Mouse (Mus musculus) lung, embryonic 15.5 days (tissue): ENCODE data around the gene BC049352. TPM values are rescaled to one million over a fixed set of nuclear protein-coding genes. Genes with fewer than 3 reads are reported as not detected.

Experiments
- ATAC-seq: fragments of 200-750 bp; cut with Nextera tagmentation; 2 replicates; pipeline ENCODE4 v1.8.0; 2017; ENCODE audit warnings: moderate number of reproducible peaks, borderline replicate concordance; ENCODE audit not compliant: low FRiP score, low TSS enrichment; ENCODE audit errors: extremely low read depth
- H3K27ac ChIP-seq: fragments of 300-500 bp; sonication (generic); 2 replicates; pipeline ENCODE4 v1.5.1; 2015; ENCODE audit warnings: moderate library complexity, mild to moderate bottlenecking, inconsistent platforms
- H3K27me3 ChIP-seq: fragments of 300-500 bp; sonication (generic); 2 replicates; pipeline ENCODE4 v1.6.1; 2015; ENCODE audit warnings: inconsistent platforms
- H3K36me3 ChIP-seq: fragments of 300-500 bp; sonication (generic); 2 replicates; pipeline ENCODE4 v1.6.1; 2015; ENCODE audit warnings: inconsistent platforms
- H3K4me1 ChIP-seq: fragments of 300-500 bp; sonication (generic); 2 replicates; pipeline ENCODE4 v1.6.1; 2015; ENCODE audit warnings: inconsistent platforms
- H3K4me2 ChIP-seq: fragments of 300-500 bp; sonication (generic); 2 replicates; pipeline ENCODE4 v1.6.1; 2015; ENCODE audit warnings: inconsistent platforms, mild to moderate bottlenecking, moderate library complexity
- H3K4me3 ChIP-seq: fragments of 300-500 bp; sonication (generic); 2 replicates; pipeline ENCODE4 v1.5.1; 2015; ENCODE audit warnings: mild to moderate bottlenecking, inconsistent platforms
- H3K9ac ChIP-seq: fragments of 300-500 bp; sonication (generic); 2 replicates; pipeline ENCODE4 v1.6.1; 2015; ENCODE audit warnings: inconsistent platforms
- H3K9me3 ChIP-seq: fragments of 300-500 bp; sonication (generic); 2 replicates; pipeline ENCODE4 v1.6.1; 2016; ENCODE audit warnings: inconsistent platforms
- WGBS: fragments of 180-500 bp; shearing (Covaris S2); methylation state at CpG from one replicate; pipeline ENCODE4 v1.1.7; 2015; 5-methylcytosine and 5-hydroxymethylcytosine counted together
- polyA plus RNA-seq: library from polyadenylated mRNA; unstranded; fragments of >200 nt; fragmentation: Nextera tagmentation; extraction: Ambion mirVana; gene quantifications from 2 replicates; pipeline ENCODE4 v1.2.1, GENCODE M21; 2015

The BC049352 gene
- 0.18 TPM in 1 of 2 replicates, not detected in the other for polyA plus RNA-seq

- Histone ChIP-seq H3K36me3 (no peaks in the 10 kb centered on the region), H3K9me3 (no peaks in the 10 kb centered on the region), H3K4me3 (no peak within 1 kb of the TSS), H3K27me3 (no peaks in the 10 kb centered on the region), H3K4me2 (no peak within 1 kb of the TSS), H3K27ac (no peak within 1 kb of the TSS), H3K9ac (no peak within 1 kb of the TSS), H3K4me1 (no peaks in the 10 kb centered on the region)
- ATAC-seq, result no peak
- WGBS, result 7% methylated on average over 2 of the region's 2 CpGs
Observed at GRCm38 (mm10) chr9:45181770-45182169, at the start of gene BC049352. BC049352 (plus strand) TSS chr9:45182007.

GRCm38 (mm10) chr9:45133484-45134310, 48.1 kb upstream of the BC049352 start:
- Histone ChIP-seq H3K4me2 (no peak overlapping the region), H3K36me3 (no peaks in the 10 kb centered on the region), H3K27ac (no peak overlapping the region), H3K27me3 (peaks cover 47% of the 10 kb centered on the region), H3K9ac (no peak overlapping the region), H3K4me1 (peaks cover 10% of the 10 kb centered on the region), H3K4me3 (no peak overlapping the region), H3K9me3 (no peaks in the 10 kb centered on the region)
- 14% methylated on average over 5 of the region's 5 CpGs for WGBS
- 0 out of 2 replicates have a peak, but pooled peaks have one; percentile 25 for ATAC-seq

- H3K27ac ChIP-seq, result no peak overlapping the region
- H3K9me3 ChIP-seq, result no peaks in the 10 kb centered on the region
- H3K9ac ChIP-seq, result no peak overlapping the region
- no peaks in the 10 kb centered on the region for H3K36me3 ChIP-seq
- peaks cover 76% of the 10 kb centered on the region for H3K27me3 ChIP-seq
- no peak overlapping the region for H3K4me2 ChIP-seq
- ATAC-seq, result no peak
- peaks cover 14% of the 10 kb centered on the region for H3K4me1 ChIP-seq
- H3K4me3 ChIP-seq, result no peak overlapping the region
- WGBS, result 17% methylated on average over 7 of the region's 7 CpGs
Observed at GRCm38 (mm10) chr9:45136442-45137169, 45.2 kb upstream of the BC049352 start.

- H3K27ac ChIP-seq, result no peak within 1 kb of the TSS
- peaks cover 14% of the 10 kb centered on the region for H3K4me1 ChIP-seq
- H3K4me3 ChIP-seq, result peak within 1 kb of the TSS; percentile 38
- ATAC-seq, result peak; percentile 33; the same call in 1 of the 2 replicates
- no peaks in the 10 kb centered on the region for H3K36me3 ChIP-seq
- H3K9me3 ChIP-seq, result no peaks in the 10 kb centered on the region
- WGBS, result under 1% methylated on average over 72 of the region's 76 CpGs
- peak within 1 kb of the TSS; percentile 71 for H3K4me2 ChIP-seq
- H3K9ac ChIP-seq, result no peak within 1 kb of the TSS
- H3K27me3 ChIP-seq, result peaks cover 88% of the 10 kb centered on the region
Observed at GRCm38 (mm10) chr9:45138191-45139032, 43.4 kb upstream of the BC049352 start, which contains the start of gene Scn4b. Scn4b (plus strand) TSS chr9:45138395.

GRCm38 (mm10) chr9:45139082-45139481, 42.7 kb upstream of the BC049352 start:
- Histone ChIP-seq H3K4me1 (peaks cover 14% of the 10 kb centered on the region), H3K9me3 (no peaks in the 10 kb centered on the region), H3K27ac (no peak overlapping the region), H3K4me2 (peak overlapping the region; percentile 71), H3K27me3 (peaks cover 95% of the 10 kb centered on the region), H3K36me3 (no peaks in the 10 kb centered on the region), H3K4me3 (peak overlapping the region; percentile 38), H3K9ac (no peak overlapping the region)
- WGBS, result 6% methylated on average over 7 of the region's 7 CpGs
- no peak for ATAC-seq

GRCm38 (mm10) chr9:45140945-45141344, 40.9 kb upstream of the BC049352 start:
- H3K36me3 ChIP-seq, result no peaks in the 10 kb centered on the region
- peaks cover 95% of the 10 kb centered on the region for H3K27me3 ChIP-seq
- peaks cover 19% of the 10 kb centered on the region for H3K4me1 ChIP-seq
- no peak for ATAC-seq
- WGBS, result 62% methylated on average over 7 of the region's 7 CpGs
- no peak overlapping the region for H3K4me2 ChIP-seq
- H3K27ac ChIP-seq, result no peak overlapping the region
- no peak overlapping the region for H3K9ac ChIP-seq
- H3K9me3 ChIP-seq, result no peaks in the 10 kb centered on the region
- H3K4me3 ChIP-seq, result no peak overlapping the region

GRCm38 (mm10) chr9:45142686-45143085, 39.1 kb upstream of the BC049352 start:
- H3K4me2 ChIP-seq, result no peak overlapping the region
- ATAC-seq, result no peak
- no peak overlapping the region for H3K27ac ChIP-seq
- peaks cover 92% of the 10 kb centered on the region for H3K27me3 ChIP-seq
- no peak overlapping the region for H3K9ac ChIP-seq
- no peak overlapping the region for H3K4me3 ChIP-seq
- WGBS, result 45% methylated on average over 3 of the region's 3 CpGs
- no peaks in the 10 kb centered on the region for H3K9me3 ChIP-seq
- no peaks in the 10 kb centered on the region for H3K36me3 ChIP-seq
- peaks cover 21% of the 10 kb centered on the region for H3K4me1 ChIP-seq

- 2% methylated on average over 27 of the region's 27 CpGs for WGBS
- Histone ChIP-seq H3K9ac (no peak overlapping the region), H3K27ac (no peak overlapping the region), H3K9me3 (no peaks in the 10 kb centered on the region), H3K4me1 (peaks cover 7% of the 10 kb centered on the region), H3K4me2 (peak overlapping the region; percentile 60), H3K4me3 (peak overlapping the region; percentile 25), H3K36me3 (no peaks in the 10 kb centered on the region), H3K27me3 (peaks cover 85% of the 10 kb centered on the region)
- ATAC-seq, result no peak
Observed at GRCm38 (mm10) chr9:45145533-45146266, 36.1 kb upstream of the BC049352 start.

- no peak overlapping the region for H3K27ac ChIP-seq
- peaks cover 7% of the 10 kb centered on the region for H3K4me1 ChIP-seq
- H3K4me2 ChIP-seq, result peak overlapping the region; percentile 60
- H3K9ac ChIP-seq, result no peak overlapping the region
- H3K36me3 ChIP-seq, result no peaks in the 10 kb centered on the region
- 0% methylated on average over 5 of the region's 5 CpGs for WGBS
- H3K4me3 ChIP-seq, result peak overlapping the region; percentile 25
- no peaks in the 10 kb centered on the region for H3K9me3 ChIP-seq
- no peak for ATAC-seq
- peaks cover 81% of the 10 kb centered on the region for H3K27me3 ChIP-seq
Observed at GRCm38 (mm10) chr9:45146267-45146597, 35.6 kb upstream of the BC049352 start.

- whole genome bisulfite sequencing, result 25% methylated on average over 1 of the region's 1 CpGs
- no peak overlapping the region for H3K27ac ChIP-seq
- H3K27me3 ChIP-seq, result peaks cover 43% of the 10 kb centered on the region
- H3K4me3 ChIP-seq, result no peak overlapping the region
- no peak for ATAC-seq
- no peak overlapping the region for H3K4me2 ChIP-seq
- peaks cover 2% of the 10 kb centered on the region for H3K4me1 ChIP-seq
- H3K36me3 ChIP-seq, result no peaks in the 10 kb centered on the region
- no peak overlapping the region for H3K9ac ChIP-seq
- no peaks in the 10 kb centered on the region for H3K9me3 ChIP-seq
Observed at GRCm38 (mm10) chr9:45150933-45151332, 30.9 kb upstream of the BC049352 start.

- no peak overlapping the region for H3K9ac ChIP-seq
- no peak for ATAC-seq
- H3K4me3 ChIP-seq, result no peak overlapping the region
- no peak overlapping the region for H3K27ac ChIP-seq
- no peak overlapping the region for H3K4me2 ChIP-seq
- WGBS, result 46% methylated on average over 7 of the region's 7 CpGs
- H3K4me1 ChIP-seq, result no peaks in the 10 kb centered on the region
- H3K27me3 ChIP-seq, result peaks cover 21% of the 10 kb centered on the region; the same call in 1 of the 2 replicates
- H3K36me3 ChIP-seq, result no peaks in the 10 kb centered on the region
- no peaks in the 10 kb centered on the region for H3K9me3 ChIP-seq
Observed at GRCm38 (mm10) chr9:45153361-45153760, 28.4 kb upstream of the BC049352 start.
